Mouse (Mus musculus) lung, adult 2 months (tissue): ENCODE results near the gene Zc3h15. TPM values are rescaled to one million over a fixed set of nuclear protein-coding genes. Genes with fewer than 3 reads are reported as not detected.
"Not testable (repeated sequence)": the region's sequence is repeated elsewhere in the genome, so short reads cannot be mapped to it uniquely, and the experiment has no call there.

Experiments
- DNase-seq: peaks from one replicate; pipeline ENCODE4 v3.0.0; 2022
- H3K4me1 ChIP-seq: fragments of 200-500 bp; 2 replicates; pipeline ENCODE4 v1.6.1; 2011; ENCODE audit warnings: low read length; ENCODE audit not compliant: control insufficient read depth, insufficient read depth
- H3K4me3 ChIP-seq: fragments of 200-500 bp; replicated peaks from 2 replicates; pipeline ENCODE3; 2011; ENCODE audit warnings: low read depth, mild to moderate bottlenecking, control low read depth, low read length; ENCODE audit errors: extremely low read depth
- CTCF ChIP-seq: fragments of 200-500 bp; IDR thresholded peaks from 2 replicates; pipeline ENCODE4 v1.5.1; 2011; ENCODE audit warnings: mild to moderate bottlenecking, low read length, control low read depth; ENCODE audit not compliant: insufficient read depth
- POLR2A ChIP-seq: fragments of 200-500 bp; IDR thresholded peaks from 2 replicates; pipeline ENCODE4 v1.6.1; 2011; ENCODE audit warnings: low read depth, mild to moderate bottlenecking, control low read depth, low read length, borderline replicate concordance; ENCODE audit errors: extremely low read depth
- WGBS: fragments of 180-500 bp; shearing (Covaris S2); methylation state at CpG from one replicate; pipeline ENCODE4 v1.1.7; 2018; 5-methylcytosine and 5-hydroxymethylcytosine counted together
- polyA plus RNA-seq: library from polyadenylated mRNA; depleted of rRNA; stranded (reverse); fragments of >200 nt; gene quantifications from 2 replicates; pipeline ENCODE4 v1.2.3, GENCODE M21; 2012; rRNA removed

The Zc3h15 gene
- polyA plus RNA-seq, 1 experiment = 14.7 TPM

- Histone ChIP-seq H3K4me3 (no peak overlapping the region), H3K4me1 (no peaks in the 10 kb centered on the region; the same call in 1 of the 2 replicates)
- WGBS = 91% methylated on average over 7 of the region's 7 CpGs
- TF ChIP-seq POLR2A = no peak
- TF ChIP-seq CTCF = no peak
- DNase-seq = no peak
These were observed 58.2 kb downstream of the Zc3h15 start for GRCm38 (mm10) chr2:83702411-83702810.

- 25% methylated on average over 9 of the region's 9 CpGs for WGBS
- DNase-seq = no peak
- Histone ChIP-seq H3K4me3 (no peak overlapping the region), H3K4me1 (no peaks in the 10 kb centered on the region; the same call in 1 of the 2 replicates)
- TF ChIP-seq POLR2A (no peak), CTCF (no peak)
These were observed 61.4 kb downstream of the Zc3h15 start for GRCm38 (mm10) chr2:83705580-83706158.

- TF ChIP-seq POLR2A (no peak), CTCF (no peak)
- WGBS = 50% methylated on average over 11 of the region's 11 CpGs
- DNase-seq = no peak
- H3K4me3 ChIP-seq = no peak overlapping the region
- H3K4me1 ChIP-seq = no peaks in the 10 kb centered on the region; the same call in 1 of the 2 replicates
These were observed 65.8 kb downstream of the Zc3h15 start for GRCm38 (mm10) chr2:83709896-83710524.

- not testable (repeated sequence) for H3K4me1 ChIP-seq, DNase-seq, H3K4me3 ChIP-seq
- WGBS = 66% methylated on average over 7 of the region's 7 CpGs
These were observed 69.0 kb downstream of the Zc3h15 start for GRCm38 (mm10) chr2:83713281-83713680.

GRCm38 (mm10) chr2:83713946-83714345 lies 69.7 kb downstream of the Zc3h15 start:
- H3K4me1 ChIP-seq = no peaks in the 10 kb centered on the region
- TF ChIP-seq POLR2A (no peak), CTCF (no peak)
- WGBS = 86% methylated on average over 5 of the region's 5 CpGs

More at GRCm38 (mm10) chr2:83713946-83714345, 69.7 kb downstream of the Zc3h15 start:
- no peak overlapping the region for H3K4me3 ChIP-seq
- DNase-seq = no peak

Other genes starting within 250 kb of the Zc3h15 start
- 37.6 and 78.5 TPM in 2 replicates for gene Itgav, start 80.0 kb downstream of the Zc3h15 start, polyA plus RNA-seq
- 0.18 and 0.41 TPM in 2 replicates for gene Fam171b, start 168.2 kb downstream of the Zc3h15 start, polyA plus RNA-seq